Mouse (Mus musculus): ENCODE data around the gene Negr1.

Gene Negr1

DNA sequence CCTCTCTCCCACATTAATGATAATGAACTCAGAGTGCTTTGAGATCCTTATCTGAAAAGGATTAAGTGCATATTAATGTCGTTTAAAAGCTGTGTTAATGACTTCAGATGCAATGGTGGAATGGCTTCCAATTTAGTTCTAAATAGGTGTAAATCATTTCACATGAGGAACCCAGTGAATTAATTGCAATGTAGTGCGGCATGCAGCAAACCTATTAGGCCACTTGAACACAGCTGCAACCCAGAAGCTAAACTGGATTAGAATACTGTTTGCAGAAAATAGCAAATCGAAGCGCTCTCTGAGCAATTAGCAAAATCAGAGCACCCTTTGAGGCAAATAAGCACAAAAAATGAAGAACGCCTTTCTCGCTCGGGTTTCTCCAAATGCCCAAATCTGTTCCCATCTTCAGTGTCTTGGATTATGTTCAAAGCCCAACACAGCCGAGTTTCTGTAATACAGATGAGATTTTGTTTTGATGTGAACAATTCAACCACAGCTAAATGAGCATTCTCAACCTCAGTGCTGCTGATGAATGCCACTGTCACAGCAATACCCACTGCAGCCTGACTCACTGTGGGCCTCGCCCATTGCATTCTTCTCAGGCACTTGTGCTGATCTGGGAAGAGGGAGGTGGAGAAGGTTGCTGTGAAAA lies 342.5 kb downstream of the Negr1 start:
- DNase-seq (ENCODE audit: low spot score in 2 of 2): no peak

DNA sequence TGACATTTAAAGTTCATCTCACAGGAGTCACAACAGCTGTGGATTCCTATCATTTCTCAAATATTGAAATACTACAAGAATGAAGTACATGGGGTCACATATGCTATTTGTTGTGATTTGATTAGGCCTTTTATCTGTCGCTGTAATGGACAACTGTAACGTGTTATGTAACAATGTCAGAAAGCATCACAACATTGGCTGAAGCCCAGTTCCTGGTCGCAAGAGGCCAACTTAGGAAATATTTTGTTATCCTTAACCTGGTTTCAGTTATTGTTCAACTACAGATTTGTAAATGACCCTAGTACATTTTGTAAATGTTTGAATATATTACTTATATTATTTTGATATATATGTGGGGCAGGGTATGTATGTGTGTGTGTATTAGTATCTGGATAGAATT lies 351.2 kb downstream of the Negr1 start:
- DNase-seq (ENCODE audit: low spot score in 2 of 2): no peak

DNA sequence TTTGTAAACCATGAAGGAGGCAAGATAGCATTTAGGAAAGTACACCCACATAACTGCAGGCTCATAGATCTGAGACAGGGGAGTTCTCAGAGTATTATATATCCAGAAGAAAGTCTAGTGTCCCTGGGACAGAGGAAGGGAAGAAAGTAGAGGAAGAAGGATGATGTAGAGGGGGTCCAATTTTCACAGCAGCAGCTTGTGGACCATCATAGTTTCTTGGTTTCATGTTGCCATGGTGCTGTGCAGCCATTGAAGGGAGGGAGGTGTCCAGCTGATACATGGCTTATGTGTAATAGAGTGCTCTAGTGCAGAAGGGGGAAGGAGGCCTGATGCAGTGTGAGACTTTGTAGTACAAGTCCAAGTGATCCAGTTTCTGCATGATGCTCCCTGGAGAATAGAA lies 359.8 kb downstream of the Negr1 start:
- no peak for DNase-seq (ENCODE audit: low spot score in 2 of 2)

GRCm38 (mm10) chr3:156923159-156923558 lies 361.6 kb downstream of the Negr1 start:
- DNase-seq (ENCODE audit: low spot score in 2 of 2): no peak

DNA sequence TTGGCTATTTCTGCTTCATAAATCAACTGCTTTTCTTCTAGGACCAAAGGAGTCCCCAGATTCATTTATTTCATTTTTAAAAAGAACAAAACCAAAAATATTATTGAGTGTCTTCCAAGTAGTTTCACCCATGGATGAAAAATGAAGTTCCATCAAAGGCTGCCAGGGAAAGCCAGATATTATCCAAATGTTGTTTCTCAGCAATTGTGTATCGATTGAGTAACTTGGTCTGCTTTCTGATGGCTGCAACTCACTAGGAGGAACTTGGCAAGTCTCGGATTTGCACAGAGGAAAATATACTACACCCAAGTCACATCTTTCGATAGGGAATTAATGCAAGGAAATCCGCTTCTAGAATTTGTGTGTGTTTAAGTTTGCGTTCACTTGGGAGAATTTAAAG lies 363.5 kb downstream of the Negr1 start:
- no peak for DNase-seq (ENCODE audit: low spot score in 2 of 2)

- no peak for DNase-seq (ENCODE audit: low spot score in 2 of 2)
Observed at GRCm38 (mm10) chr3:156928396-156929061, 366.9 kb downstream of the Negr1 start.

GRCm38 (mm10) chr3:156929062-156929397 lies 367.4 kb downstream of the Negr1 start:
- DNase-seq (ENCODE audit: low spot score in 2 of 2): no peak

DNA sequence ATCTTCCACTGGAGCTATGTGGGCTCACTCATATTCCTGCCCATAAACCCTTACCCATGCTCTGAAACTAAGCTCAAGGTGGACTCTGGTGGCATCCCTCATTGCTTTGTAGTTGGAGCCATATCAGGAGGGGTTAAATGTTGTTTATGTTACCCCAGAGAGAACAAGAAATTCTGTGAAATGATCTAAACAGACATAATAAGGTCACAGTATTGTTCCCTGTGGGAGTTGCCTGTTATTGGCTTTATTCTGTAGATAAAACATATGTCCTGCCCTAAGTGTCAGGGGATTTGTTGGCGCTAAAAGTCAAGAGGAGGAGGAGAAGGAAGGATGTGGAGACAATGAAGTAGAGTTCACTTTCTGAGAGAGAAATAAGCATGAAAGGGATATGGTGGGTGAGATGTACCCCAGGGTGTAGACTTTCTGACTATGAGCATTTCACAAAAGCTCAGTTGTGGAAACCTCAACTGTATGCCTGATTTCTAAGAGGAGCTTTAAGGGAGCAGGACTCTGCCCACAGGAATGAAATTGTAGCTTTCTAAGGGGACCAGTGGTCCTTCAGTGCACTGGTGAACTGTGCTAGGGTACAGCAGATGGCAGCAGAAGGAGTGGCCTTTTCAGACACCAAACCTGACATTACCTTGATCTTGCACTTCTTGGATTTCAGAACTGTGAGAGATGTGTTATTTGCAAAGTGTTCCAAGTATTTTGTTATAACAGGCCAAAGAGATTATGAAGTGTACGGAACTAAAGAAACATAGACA lies 368.3 kb downstream of the Negr1 start:
- DNase-seq (ENCODE audit: low spot score in 2 of 2): no peak

DNA sequence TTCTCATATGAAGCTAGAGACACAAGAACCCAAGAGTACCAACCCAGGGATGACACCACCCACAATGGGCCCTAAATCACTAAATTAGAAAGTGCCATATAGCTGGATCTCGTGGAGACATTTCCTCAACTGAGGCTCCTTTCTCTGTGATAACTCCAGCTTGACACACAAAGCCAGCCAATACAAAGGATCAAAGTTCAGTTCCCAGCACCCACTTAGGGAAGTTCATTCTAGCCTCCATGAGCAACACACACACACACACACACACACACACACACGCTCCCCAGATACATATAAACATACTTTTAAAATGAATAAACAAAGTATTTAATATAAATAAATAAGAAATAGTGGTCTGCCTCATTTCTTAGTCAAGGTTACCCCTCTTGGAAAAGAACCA lies 369.4 kb downstream of the Negr1 start:
- DNase-seq (ENCODE audit: low spot score in 2 of 2): no peak

DNA sequence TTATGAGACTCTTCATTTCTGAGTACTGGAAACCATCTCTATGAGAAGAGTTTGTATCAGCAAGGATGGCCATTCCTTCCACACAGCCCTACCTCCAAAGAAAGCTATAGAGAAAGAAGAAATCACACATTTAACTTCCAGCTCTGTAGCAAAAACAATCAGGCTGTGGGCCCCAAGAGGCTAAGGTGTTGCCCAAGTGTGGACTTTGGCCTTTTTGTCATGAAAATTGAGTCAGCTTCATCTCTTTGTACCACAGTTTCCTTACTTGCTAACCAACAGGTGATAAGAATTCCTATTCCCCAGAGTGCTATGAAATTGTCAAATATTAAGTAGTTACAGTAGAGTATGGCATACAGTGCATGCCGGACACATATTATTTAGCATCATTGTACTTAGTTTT lies 369.9 kb downstream of the Negr1 start:
- no peak for DNase-seq (ENCODE audit: low spot score in 2 of 2)

DNA sequence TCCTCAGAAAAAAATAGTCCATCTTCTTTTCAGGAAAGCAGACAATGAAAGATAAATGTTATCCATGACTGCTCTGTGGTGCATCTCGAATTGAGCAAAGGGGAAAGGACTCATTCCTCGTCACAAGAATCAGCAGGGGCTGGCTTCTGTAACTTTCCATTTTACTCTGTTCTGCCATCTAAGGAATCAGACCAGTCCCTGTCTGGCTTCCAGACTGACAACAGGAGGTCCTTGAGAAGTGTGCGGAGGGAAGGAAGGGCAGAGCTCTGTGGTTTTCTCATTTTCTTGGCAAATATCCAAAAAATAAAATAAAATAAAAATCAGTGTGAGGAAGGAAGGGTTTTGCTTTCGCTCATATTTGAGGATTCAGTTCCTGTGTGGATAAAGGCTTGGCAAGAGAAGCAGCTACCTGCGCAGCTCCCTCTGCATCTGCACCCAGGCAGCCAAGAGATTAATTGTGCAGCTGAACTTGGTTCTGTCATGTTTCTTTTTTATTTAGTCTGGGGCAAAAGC lies 373.2 kb downstream of the Negr1 start:
- DNase-seq (ENCODE audit: low spot score in 2 of 2): no peak

DNA sequence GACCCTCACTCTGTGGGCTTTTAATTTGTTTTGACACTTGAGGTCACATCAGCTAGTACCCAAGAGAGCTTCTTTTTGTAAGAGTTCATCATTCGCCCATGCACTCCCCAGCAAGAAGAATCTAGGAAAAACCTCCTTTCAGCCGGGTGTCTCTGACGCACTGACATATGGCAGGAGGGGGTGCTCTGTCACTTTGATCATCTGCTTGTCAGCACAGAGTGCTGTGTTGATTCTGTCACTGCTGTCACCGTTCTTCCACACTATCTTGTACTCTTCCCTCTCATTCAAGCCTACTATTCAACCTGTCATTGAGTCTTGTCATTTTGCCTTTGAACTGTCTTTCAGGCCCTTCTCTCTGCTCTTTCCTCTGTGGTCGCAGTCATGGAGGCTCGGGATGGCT lies 385.8 kb downstream of the Negr1 start:
- no peak for DNase-seq (ENCODE audit: low spot score in 2 of 2)

DNA sequence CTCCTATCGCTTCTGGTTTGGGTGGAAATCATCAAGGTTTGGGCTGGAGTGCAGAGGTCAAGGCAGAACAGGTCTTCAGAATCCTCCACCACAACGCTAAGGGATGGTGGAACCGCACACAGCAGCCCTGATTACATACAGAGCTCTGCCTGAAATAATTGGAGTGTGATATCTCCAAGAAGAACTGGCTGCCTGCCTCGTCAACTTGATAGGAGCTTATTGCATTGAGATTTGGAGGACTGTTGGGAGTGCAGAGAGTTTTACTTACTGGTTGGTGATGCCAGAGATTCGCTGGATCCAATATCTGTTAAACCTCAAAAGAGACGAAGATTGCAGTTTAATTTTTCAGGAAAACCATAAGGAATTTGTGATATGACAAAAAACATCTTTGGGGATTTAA lies 391.4 kb downstream of the Negr1 start:
- no peak for DNase-seq (ENCODE audit: low spot score in 2 of 2)

- no peak for DNase-seq (ENCODE audit: low spot score in 2 of 2)
Observed at GRCm38 (mm10) chr3:156955094-156955493, 393.5 kb downstream of the Negr1 start.

GRCm38 (mm10) chr3:156958640-156959039 lies 397.0 kb downstream of the Negr1 start:
- DNase-seq (ENCODE audit: low spot score in 2 of 2): no peak

DNA sequence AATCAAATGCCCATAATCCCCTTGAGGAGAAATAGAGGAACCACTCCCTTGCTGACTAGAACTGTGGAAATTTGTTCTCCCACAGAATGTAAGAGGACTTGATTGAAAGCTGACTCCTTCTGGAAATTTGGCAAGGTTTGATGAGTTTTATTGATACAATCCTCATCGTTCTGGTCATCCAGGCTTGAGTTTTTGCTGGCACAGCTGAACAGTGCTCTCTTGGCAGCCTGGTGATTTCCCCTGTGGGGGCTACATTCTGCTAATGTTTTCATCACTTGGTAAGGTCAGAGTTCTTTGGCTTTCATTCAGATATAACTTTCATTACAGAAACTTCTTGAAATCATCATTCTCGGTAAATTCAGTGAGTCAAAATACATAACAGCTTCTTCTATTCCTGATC lies 407.2 kb downstream of the Negr1 start:
- no peak for DNase-seq (ENCODE audit: low spot score in 2 of 2)

DNA sequence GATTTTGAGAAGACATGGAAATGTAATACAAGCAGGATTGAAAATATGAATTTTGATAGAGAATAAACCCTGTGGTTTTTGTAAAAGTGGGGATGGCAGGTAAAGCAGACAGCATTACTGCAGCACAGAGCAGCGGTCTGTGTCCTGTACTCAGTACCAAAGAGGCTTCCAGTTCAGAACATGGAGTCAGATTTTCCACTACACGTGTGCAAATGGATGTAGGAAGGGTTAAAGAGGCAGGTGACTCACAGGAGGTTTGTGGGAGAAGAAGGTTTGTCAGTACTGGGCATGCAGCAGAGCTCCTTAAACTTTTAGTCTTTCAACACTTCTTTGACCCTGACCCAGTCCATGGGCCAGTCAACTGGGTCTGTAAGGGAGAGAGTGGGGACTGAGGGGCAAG lies 409.5 kb downstream of the Negr1 start:
- no peak for DNase-seq (ENCODE audit: low spot score in 2 of 2)

DNA sequence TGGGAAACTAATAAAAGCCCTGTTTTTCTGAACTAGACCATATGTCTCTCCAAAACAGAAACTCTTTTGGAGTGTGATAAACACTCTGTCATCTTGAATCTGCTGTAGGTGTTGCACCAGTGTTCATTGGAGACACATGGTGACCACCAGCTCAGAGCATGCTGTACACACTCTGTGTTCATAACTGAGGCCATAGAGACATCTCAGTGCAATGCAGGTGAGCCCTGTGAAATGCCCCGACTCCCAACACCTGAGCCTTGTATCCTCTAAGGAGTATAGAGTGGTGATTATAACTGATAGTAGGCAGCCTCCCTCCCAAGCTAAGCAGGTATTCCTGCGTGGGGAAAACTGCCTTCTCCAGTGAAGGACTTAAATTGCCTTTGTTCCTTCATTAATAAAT lies 415.2 kb downstream of the Negr1 start:
- no peak for DNase-seq (ENCODE audit: low spot score in 2 of 2)

- no peak for DNase-seq (ENCODE audit: low spot score in 2 of 2)
Observed at GRCm38 (mm10) chr3:156980042-156980716, 418.6 kb downstream of the Negr1 start.

- no peak for DNase-seq (ENCODE audit: low spot score in 2 of 2)
Observed at GRCm38 (mm10) chr3:156982102-156982501, 420.5 kb downstream of the Negr1 start.

GRCm38 (mm10) chr3:156987113-156987512 lies 425.5 kb downstream of the Negr1 start:
- no peak for DNase-seq (ENCODE audit: low spot score in 2 of 2)

GRCm38 (mm10) chr3:156992171-156992570 lies 430.6 kb downstream of the Negr1 start:
- no peak for DNase-seq (ENCODE audit: low spot score in 2 of 2)
